Mouse (Mus musculus) right cerebral cortex, adult 18-20 months (tissue): Measurements from ENCODE around the gene Pipox.
A peak's percentile ranks its signal among the peaks of the same experiment; 100 is the strongest.

Experiments
- DNase-seq: peaks from one replicate; pipeline ENCODE4 v3.0.0; 2022; ENCODE audit warnings: mixed read lengths

The Pipox gene

DNA sequence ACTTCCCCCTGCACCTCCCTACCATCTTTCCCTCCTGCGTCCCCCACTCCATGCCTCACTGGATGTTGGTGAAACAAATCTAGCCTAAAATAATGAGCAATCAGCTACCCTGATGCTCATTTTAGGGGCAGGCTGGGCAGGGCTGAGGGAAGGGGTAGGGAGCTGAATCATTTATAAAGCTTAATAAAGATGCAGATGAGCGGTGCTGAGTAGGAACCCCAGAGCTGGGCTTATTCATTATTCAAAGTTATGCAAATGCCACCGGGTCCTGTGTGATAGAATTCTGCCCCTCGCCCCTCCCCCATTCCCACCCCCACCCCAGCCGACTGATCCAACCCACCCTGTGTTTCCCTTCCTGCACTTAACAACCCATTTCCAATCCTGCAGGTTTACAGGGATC, 18.6 kb downstream of the Pipox start:
- DNase-seq, result no peak

DNA sequence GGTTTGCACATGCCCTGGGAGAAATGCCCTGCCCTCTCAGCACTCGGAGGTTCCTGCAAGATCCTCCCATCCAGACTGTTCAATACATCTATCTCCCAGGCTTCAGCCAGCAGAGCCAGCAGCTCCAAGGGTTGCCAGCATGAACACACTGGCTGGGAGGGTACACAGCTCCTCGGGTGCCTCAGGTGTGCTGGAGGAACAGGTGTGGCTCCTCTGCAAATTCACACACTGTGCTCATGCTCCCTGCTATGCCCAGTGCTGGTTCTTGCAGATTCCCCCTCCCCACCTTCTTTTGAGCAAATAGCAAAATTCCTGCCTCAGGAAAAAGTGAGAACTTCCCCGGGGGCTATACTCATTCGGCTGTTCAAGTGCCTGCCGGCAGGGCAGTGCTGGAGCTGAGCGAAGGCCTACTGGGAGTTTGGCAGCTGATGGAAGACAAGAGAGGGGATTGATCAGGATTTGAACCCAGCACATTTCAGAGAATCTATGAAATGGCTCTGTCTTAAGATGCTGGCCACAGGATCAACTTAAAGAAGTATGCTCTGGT, 19.1 kb downstream of the Pipox start:
- no peak for DNase-seq

GRCm38 (mm10) chr11:77873116-77873515, 20.8 kb downstream of the Pipox start:
- no peak for DNase-seq

DNA sequence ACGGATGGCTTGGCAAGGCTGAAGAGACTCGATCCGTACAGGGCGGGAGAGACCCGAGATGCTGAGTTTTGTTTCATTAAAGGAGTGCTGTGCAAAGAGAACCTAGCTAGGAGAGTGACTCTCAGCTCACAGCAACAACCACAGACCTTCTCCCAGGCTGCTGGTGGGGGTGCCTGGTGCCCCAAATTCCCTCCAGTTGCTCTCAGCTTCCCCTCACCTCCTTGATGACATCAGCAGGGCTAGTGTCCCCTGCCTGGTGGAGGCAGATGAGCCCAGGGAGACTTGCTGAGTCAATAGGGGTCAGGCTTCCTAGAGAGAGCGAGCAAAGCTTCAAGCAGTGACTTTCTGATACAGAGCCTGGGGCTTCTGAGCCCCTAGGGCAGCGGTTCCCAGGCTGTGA, 21.2 kb downstream of the Pipox start:
- DNase-seq, result no peak

- DNase-seq, result peak; percentile 65
Measured at GRCm38 (mm10) chr11:77872236-77872635, 21.7 kb downstream of the Pipox start.

- peak; percentile 83 for DNase-seq
Measured at GRCm38 (mm10) chr11:77871436-77871835, 22.5 kb downstream of the Pipox start.

GRCm38 (mm10) chr11:77867419-77868083, 26.3 kb downstream of the Pipox start:
- no peak for DNase-seq

DNA sequence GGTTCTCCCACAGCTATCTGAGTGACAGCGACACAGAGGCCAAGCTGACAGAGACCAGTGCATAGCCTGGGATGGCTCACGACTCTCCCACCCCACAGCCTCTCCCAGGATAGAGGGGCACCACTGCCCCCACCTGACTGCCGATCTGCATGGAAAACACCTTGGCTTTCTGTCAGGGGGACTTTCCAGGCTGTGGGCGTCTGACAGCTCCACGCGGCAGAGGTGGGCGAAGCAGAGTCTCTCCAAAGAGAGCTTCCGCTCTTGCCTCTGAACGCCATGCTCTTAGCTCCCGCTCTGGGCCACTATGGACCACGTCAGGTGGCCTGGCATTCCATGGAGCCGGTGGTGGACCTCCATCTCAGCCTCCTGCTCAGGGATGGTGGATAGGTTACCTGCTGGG, 29.1 kb downstream of the Pipox start:
- peak; percentile 58 for DNase-seq

DNA sequence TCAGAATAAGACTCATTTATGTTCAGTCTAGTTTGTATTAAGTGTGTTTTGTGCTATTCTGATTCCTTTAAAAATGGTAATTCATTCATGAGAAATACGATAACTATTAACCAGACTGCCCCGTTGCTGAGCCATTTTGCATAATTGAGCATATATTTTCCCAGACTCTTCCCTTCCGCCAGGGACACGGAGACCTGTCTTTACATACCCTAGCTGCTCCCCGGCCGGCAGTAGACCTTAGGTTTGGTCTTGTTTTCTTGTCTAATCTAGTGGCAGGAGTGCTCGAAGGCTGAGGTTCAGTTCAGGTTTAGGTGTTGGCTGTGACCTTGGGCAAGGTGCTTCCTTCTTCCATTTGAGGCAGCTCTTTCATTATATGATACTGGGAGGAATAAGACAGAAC, 31.0 kb downstream of the Pipox start:
- no peak for DNase-seq

GRCm38 (mm10) chr11:77860947-77861346, 32.9 kb downstream of the Pipox start:
- DNase-seq, result peak; percentile 82

GRCm38 (mm10) chr11:77858589-77858988, 35.3 kb downstream of the Pipox start:
- no peak for DNase-seq

DNA sequence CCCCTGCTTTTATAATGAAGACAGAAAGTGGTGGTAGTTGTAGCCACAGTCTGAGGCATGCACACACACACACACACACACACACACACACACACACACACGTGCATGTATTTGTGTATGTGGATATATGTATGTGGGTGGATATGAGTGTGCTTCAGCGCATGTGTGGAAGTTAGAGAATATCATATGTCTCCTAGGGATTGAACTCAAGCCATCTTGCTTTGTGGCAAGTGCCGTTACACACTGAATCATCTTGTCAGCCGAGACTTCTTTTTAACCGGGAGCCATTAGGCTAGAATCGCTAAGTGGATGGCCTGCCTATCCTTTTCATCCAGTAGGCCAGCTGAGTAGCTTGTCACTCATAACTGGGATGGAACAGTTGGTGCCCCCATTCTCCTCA, 36.8 kb downstream of the Pipox start:
- no peak for DNase-seq

DNA sequence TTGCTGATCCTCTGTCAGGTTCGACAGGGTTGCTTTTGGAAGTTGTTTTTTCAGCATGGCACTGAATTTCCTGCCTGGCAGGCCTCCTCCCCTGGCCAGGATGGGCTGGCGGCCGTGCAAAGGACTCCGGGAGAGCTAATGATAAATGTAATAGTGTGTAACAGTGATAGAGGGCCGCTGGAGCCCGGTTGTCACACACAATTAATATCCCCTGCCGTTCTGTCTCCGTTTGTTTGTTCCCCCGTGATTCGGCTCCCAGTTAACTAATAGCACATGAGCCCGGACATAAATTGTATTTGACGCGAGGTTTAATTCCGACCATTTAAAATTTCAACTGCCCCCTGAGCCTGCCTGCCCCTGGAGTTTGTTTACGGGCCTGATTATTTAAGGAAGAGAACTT, 38.5 kb downstream of the Pipox start:
- no peak for DNase-seq

- no peak for DNase-seq
Measured at GRCm38 (mm10) chr11:77854641-77855040, 39.3 kb downstream of the Pipox start.

- DNase-seq, result no peak
Measured at GRCm38 (mm10) chr11:77852941-77853668, 40.8 kb downstream of the Pipox start.

DNA sequence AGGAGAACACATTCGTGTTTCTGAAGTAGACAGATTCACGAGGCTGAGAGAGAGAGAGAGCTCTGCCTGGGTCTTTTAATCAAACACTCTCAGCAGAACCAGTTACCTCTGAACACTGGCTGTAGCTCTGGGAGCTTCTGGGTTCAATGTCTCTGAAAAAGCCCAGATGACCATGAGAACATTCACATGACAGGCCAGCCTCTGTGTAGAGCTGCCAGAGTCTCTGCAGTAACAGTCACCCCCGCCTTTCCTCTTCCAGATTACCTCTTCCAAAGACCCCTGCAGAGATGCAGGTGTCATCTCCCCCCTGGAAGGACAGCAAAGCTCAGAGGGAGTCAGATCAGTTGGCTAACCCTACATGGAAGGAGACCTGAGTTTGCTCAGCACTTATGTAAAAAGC, 41.7 kb downstream of the Pipox start:
- DNase-seq, result no peak

DNA sequence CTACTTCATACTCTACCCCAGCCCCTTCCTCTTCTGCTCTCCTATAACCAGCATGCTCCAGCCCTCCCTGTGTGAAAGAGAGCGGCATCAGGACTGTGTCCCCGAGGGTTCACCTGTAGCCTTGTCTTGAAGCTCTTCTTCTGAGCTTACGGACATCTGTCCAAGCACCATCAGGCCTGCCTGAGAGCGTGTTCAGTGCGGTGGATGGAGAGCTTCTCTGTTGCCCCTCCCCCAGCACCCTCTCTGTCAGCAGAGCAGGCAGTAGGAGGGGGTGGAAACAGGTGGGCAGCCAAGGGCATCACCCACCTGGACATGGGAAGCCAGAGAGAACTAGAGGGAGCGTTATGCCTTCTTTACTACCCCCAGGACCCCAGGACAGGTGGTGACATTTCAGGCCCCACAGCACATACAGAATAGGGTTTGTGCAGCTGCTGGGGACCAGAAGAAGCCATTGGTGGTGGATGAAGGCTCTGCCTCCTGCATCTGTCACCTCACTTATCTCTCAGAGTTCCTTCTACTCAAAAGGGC, 42.3 kb downstream of the Pipox start:
- DNase-seq, result no peak

DNA sequence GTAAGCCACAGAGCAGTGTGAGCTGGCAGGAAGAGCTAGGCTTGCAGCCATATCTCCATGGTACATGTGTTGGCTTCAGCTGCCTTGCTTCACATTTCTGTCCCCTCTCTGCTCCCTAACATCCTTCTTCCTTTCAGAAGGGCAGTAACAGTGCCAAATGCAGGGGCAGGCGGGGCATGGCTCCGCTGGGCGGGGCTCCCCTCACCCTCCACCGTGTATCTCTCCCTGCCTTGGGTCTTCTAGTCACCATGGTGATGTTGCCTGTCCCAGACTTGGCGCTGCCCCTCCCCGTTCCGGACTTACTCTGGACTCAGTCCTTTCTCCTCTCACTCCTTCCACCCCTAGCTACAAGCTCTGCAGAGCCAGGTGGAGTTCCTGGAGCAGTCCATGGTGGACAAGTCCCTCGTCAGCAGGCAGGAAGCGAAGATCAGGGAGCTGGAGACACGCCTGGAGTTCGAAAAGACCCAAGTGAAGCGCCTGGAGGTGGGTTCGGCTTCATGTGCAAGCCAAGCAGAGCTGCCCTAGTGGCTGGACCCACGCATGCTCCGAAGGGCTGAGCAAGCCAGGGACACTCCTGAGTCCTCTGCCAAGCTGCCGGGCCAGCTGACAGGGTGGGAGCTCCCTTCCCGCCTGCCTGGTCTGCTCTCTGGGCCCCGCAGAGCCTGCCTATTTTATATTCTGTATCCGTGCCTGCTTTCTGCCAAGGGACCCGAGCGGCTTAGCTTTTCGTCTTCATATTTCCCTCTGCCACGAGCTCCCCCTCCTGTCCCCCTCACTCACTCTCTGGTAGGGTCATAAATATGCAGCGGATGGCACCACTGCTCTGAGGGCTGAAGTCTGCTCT, 43.3 kb downstream of the Pipox start:
- DNase-seq, result peak; percentile 75

DNA sequence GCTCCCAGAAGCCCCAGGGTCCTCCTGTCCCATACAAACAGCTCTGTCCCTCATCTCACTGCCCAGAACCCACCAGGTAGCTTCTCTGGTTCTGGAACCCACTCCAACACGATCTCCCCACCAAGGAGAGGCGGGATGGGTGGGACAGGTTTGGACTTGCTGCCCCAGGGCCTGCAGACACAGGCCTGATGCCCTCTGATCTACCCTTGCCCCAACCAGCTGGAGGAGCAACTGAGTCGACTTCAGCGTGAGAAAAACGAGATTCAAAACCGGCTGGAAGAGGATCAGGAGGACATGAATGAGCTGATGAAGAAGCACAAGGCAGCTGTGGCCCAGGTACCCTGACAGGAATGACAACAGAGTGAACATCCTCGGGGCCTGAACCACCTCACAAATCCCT, 44.7 kb downstream of the Pipox start:
- no peak for DNase-seq

- DNase-seq, result no peak
Measured at GRCm38 (mm10) chr11:77848131-77848530, 45.8 kb downstream of the Pipox start.

GRCm38 (mm10) chr11:77847599-77848128, 46.2 kb downstream of the Pipox start:
- DNase-seq, result no peak

DNA sequence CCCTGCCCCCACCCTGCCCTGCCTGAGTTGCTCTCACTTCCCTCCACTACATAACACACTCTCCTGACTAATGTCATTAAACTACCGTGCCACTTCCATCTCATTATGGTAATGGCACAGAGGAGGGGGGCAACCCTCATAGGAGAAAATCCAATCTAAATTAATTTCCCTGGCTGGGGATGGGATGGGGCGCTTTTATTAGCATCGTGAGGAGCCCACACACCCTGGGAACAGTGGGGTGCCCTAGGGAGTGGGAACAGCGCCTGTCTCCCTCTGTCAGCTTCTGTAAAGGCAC, 50.0 kb downstream of the Pipox start:
- DNase-seq, result no peak
